Mouse (Mus musculus) cerebellum, adult 2 months (tissue): ENCODE data around the gene Tdrd5.

Source experiments
- CTCF ChIP-seq: fragments of 200-500 bp; IDR thresholded peaks from 2 replicates; pipeline ENCODE4 v1.5.1; 2011; ENCODE audit warnings: low read depth, mild to moderate bottlenecking, control low read depth, low read length, moderate library complexity, borderline replicate concordance; ENCODE audit not compliant: insufficient read depth
- POLR2A ChIP-seq: fragments of 200-500 bp; IDR thresholded peaks from 2 replicates; pipeline ENCODE4 v1.6.1; 2011; ENCODE audit warnings: low read length, control low read depth, borderline replicate concordance; ENCODE audit not compliant: insufficient read depth

- TF ChIP-seq CTCF: no peak
- no peak for TF ChIP-seq POLR2A
These were observed 81.1 kb downstream of the Tdrd5 start for GRCm38 (mm10) chr1:156222205-156223000.
